Mouse (Mus musculus) hindbrain, postnatal 0 days (tissue): ENCODE measurements at regions not wholly inside any gene's neighbourhood (a gene's known extent, or its start where the extent isn't known, plus 50 kb on each side); places are given as distances from the start of the nearest gene placed in this dataset.
A peak's percentile ranks its signal among the peaks of the same experiment; 100 is the strongest.

Experiments
- ATAC-seq: fragments of 200-750 bp; cut with Nextera tagmentation; 2 replicates; pipeline ENCODE4 v1.8.0; 2017; ENCODE audit warnings: mild to moderate bottlenecking, moderate TSS enrichment, moderate library complexity
- DNase-seq: peaks from one replicate; pipeline ENCODE4 v3.0.0-alpha.2; 2015; ENCODE audit warnings: low spot score
- H3K27ac ChIP-seq: fragments of 300-500 bp; sonication (generic); 2 replicates; pipeline ENCODE4 v1.5.1; 2014; ENCODE audit warnings: mild to moderate bottlenecking
- H3K27me3 ChIP-seq: fragments of 300-500 bp; sonication (generic); 2 replicates; pipeline ENCODE4 v1.6.1; 2014; ENCODE audit warnings: low read length, mixed read lengths; ENCODE audit not compliant: insufficient read depth
- H3K36me3 ChIP-seq: fragments of 300-500 bp; sonication (generic); 2 replicates; pipeline ENCODE4 v1.6.1; 2014; ENCODE audit warnings: low read length, mixed read lengths; ENCODE audit not compliant: insufficient read depth
- H3K4me1 ChIP-seq: fragments of 300-500 bp; sonication (generic); 2 replicates; pipeline ENCODE4 v1.6.1; 2014; ENCODE audit warnings: antibody characterized with exemption, low read length, mixed read lengths; ENCODE audit not compliant: insufficient read depth
- H3K4me2 ChIP-seq: fragments of 300-500 bp; sonication (generic); 2 replicates; pipeline ENCODE4 v1.6.1; 2014; ENCODE audit warnings: low read depth, mild to moderate bottlenecking, low read length, moderate library complexity, mixed read lengths
- H3K4me3 ChIP-seq: fragments of 300-500 bp; sonication (generic); 2 replicates; pipeline ENCODE4 v1.5.1; 2014; ENCODE audit warnings: low read length
- H3K9ac ChIP-seq: fragments of 300-500 bp; sonication (generic); replicated peaks from 2 replicates; pipeline ENCODE4 v1.6.1; 2014; ENCODE audit warnings: mild to moderate bottlenecking, low read length, moderate library complexity, mixed read lengths
- H3K9me3 ChIP-seq: fragments of 300-500 bp; sonication (generic); 2 replicates; pipeline ENCODE4 v1.6.1; 2016; ENCODE audit warnings: low read length, mixed read lengths
- CTCF ChIP-seq: IDR thresholded peaks from 2 replicates; pipeline ENCODE4 v1.5.1; 2016; ENCODE audit warnings: antibody characterized with exemption, control low read depth, low read depth
- WGBS: fragments of 180-500 bp; shearing (Covaris S2); extraction: QIAGEN DNeasy Blood & Tissue Kit; methylation state at CpG from one replicate; pipeline ENCODE4 v1.1.7; 2014; 5-methylcytosine and 5-hydroxymethylcytosine counted together

DNA sequence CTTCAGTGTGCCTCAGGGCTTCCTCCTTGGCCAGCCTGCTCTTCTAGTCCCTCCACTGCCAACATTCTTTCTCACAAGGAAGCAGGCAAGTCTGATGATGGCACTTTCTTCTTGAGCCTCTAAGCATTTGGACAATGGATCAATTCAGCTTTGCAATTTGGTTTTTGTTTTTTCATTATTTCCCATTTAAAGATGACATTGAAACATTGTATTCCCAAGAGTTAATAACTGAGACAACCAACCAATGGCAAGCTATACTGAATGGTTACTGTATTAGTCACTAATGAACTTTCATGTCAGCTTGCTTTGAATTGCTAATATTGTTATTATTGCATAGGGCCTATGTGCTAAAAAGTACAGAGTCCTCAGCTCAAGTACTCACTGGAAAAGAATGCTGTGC is 89.5 kb upstream of the Ogfrl1 start:
- no peak overlapping the region for H3K27ac ChIP-seq
- no peak for ATAC-seq
- no peak for TF ChIP-seq CTCF

DNA sequence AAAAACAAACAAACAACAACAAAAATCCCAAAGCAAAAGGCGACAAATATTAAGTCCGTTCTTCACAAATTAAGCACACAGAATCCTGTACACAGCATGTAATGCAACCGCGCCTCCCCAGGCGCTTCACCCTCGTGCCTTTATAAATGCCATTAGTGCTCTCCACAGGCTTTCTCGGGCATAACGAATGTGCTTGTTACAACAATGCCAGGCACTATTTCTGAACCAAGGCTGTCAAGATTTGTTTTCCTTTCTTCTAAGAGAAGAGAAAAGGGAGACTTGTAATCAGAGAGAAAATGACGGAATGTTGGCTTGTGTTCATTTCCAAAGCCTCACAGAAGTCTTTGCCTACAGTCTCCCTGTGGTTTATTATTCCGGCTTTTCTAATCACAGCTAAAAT is 93.1 kb upstream of the Ogfrl1 start:
- Histone ChIP-seq H3K9ac (0 out of 2 replicates have a peak overlapping the region, but pooled peaks have one; percentile 29), H3K27ac (no peak overlapping the region), H3K4me1 (no peaks in the 10 kb centered on the region), H3K4me2 (peak overlapping the region; percentile 55), H3K4me3 (peak overlapping the region; percentile 7; the same call in 1 of the 2 replicates), H3K9me3 (no peaks in the 10 kb centered on the region; the same call in 1 of the 2 replicates), H3K27me3 (no peaks in the 10 kb centered on the region), H3K36me3 (no peaks in the 10 kb centered on the region)
- TF ChIP-seq CTCF, result peak; percentile 16; the same call in 1 of the 2 replicates
- peak; percentile 77 for ATAC-seq
- peak; percentile 61 for DNase-seq
- WGBS, result 12% methylated on average over 10 of the region's 10 CpGs

More for the DNA sequence above, 89.5 kb upstream of the Ogfrl1 start:
- no peak for DNase-seq
- Histone ChIP-seq H3K4me2 (no peak overlapping the region), H3K27me3 (no peaks in the 10 kb centered on the region), H3K4me1 (no peaks in the 10 kb centered on the region), H3K9me3 (no peaks in the 10 kb centered on the region), H3K9ac (no peak overlapping the region), H3K4me3 (no peak overlapping the region), H3K36me3 (no peaks in the 10 kb centered on the region)

DNA sequence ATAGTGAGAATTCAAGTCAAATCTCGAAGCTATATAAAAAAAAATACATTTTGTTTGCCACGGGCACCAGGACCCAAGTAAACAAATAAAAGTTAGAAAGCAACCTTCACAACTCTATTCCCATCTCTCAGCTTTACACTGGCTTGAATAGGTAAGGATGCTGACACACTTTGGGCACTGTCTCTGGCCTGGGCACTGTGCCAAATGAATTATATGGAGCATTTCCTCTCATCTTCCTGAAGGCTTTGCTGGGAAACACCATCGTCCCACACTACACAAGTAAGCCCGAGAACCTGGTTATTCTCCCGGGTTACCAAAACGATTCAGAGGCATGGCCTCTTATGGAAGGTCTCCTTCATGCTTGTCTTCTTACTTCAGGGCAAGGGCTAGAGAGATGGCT is 93.5 kb upstream of the Ogfrl1 start:
- Histone ChIP-seq H3K9me3 (no peaks in the 10 kb centered on the region; the same call in 1 of the 2 replicates), H3K4me1 (no peaks in the 10 kb centered on the region), H3K27me3 (no peaks in the 10 kb centered on the region), H3K36me3 (no peaks in the 10 kb centered on the region), H3K27ac (no peak overlapping the region), H3K9ac (no peak overlapping the region), H3K4me3 (no peak overlapping the region; the same call in 1 of the 2 replicates), H3K4me2 (peak overlapping the region; percentile 55)
- peak; percentile 66 for DNase-seq
- no peak for TF ChIP-seq CTCF
- peak; percentile 66; the same call in 1 of the 2 replicates for ATAC-seq
- 30% methylated on average over 6 of the region's 6 CpGs for WGBS

DNA sequence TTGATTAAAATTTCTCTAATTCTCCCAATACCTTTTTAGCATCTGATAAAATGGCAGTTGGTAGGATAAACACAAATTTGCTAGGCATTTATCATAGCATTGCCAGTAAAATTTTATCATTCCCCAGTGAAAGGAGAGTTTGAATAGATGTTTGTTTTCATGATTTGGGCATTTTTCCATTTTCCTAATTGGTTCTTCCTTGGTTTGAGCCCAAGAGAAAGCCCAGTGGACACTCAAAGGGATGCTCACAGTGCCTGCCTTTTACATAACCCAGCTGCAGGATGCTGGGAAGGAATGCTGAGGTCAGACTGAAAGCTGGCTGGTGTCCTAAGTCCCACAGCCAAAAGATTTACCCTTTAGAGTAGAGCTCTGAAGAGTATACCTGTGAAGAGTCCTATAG is 95.4 kb upstream of the Ogfrl1 start:
- Histone ChIP-seq H3K36me3 (no peaks in the 10 kb centered on the region), H3K4me1 (no peaks in the 10 kb centered on the region), H3K27me3 (no peaks in the 10 kb centered on the region), H3K4me3 (no peak overlapping the region), H3K4me2 (no peak overlapping the region), H3K27ac (no peak overlapping the region), H3K9me3 (no peaks in the 10 kb centered on the region; the same call in 1 of the 2 replicates), H3K9ac (no peak overlapping the region)
- ATAC-seq, result no peak
- DNase-seq, result peak; percentile 10
- no peak for TF ChIP-seq CTCF

DNA sequence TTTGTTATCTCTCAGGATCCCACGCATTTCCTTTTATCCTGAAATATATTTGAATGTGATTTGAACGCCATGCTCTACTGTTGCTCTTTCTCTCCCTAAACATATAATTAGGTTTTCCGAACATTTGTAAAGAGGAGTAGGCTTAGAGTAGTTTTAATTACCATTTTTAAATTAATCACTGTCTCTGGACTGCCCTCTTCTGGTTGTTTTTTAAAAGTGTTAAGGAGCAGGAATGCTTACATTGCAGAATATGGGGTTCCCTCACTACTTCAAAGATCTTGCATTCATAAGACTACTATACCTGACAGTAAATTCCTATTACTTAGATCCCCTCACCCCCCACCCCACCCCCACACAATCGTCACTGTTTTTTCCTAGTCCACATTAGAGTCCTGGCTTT is 97.8 kb upstream of the Ogfrl1 start:
- ATAC-seq, result no peak
- WGBS, result 54% methylated on average over 4 of the region's 4 CpGs
- TF ChIP-seq CTCF, result peak; percentile 37

DNA sequence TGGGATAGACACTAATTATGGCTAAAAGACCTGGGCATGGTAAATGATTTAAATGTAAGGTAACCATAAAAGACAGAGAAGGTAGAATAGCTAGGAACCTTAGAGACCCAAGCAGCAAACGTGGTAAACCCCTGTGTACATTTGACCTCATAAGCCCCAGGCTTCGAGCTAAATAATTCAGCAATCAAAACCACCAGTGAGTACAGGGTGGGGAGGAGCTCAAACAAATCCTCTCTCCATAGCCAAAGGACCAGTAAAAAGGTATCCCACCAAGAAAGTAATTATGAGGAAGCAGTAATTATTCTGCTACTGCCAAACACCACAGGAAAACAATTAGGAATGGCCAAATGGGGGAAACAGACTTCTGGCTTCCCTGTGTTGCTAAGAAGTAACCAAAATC is 122.5 kb upstream of the Ogfrl1 start:
- DNase-seq, result no peak
- H3K4me1 ChIP-seq, result no peaks in the 10 kb centered on the region
- WGBS, result 35% methylated on average over 2 of the region's 2 CpGs

More for the DNA sequence above, 97.8 kb upstream of the Ogfrl1 start:
- H3K4me3 ChIP-seq, result no peak overlapping the region
- no peak overlapping the region for H3K4me2 ChIP-seq
- no peak overlapping the region for H3K27ac ChIP-seq
- peak; percentile 55 for DNase-seq
- no peak overlapping the region for H3K9ac ChIP-seq
- H3K36me3 ChIP-seq, result no peaks in the 10 kb centered on the region
- no peaks in the 10 kb centered on the region; the same call in 1 of the 2 replicates for H3K9me3 ChIP-seq
- H3K27me3 ChIP-seq, result no peaks in the 10 kb centered on the region
- H3K4me1 ChIP-seq, result no peaks in the 10 kb centered on the region

DNA sequence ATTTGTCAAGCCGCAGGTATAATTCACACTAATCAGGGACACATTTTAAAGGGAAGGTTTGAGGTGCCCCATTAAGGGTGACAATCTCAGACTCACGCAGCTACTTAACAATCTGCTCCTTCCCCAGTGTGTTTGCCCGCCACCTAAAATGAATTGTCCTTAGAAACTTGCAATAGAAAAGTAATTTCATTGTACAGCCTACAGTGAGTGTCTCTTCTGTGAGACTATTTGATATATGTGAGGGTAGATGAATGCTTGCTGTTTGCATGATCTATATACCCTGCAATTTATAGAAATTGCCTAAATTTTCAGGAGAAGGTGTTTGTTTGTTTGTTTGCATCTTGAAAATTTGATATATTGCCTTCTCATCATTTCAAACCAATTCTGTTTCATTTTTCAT is 135.1 kb upstream of the Ogfrl1 start:
- Histone ChIP-seq H3K4me2 (no peak overlapping the region), H3K9ac (no peak overlapping the region), H3K27me3 (no peaks in the 10 kb centered on the region), H3K9me3 (no peaks in the 10 kb centered on the region), H3K27ac (no peak overlapping the region), H3K4me1 (no peaks in the 10 kb centered on the region), H3K36me3 (no peaks in the 10 kb centered on the region), H3K4me3 (no peak overlapping the region)
- DNase-seq (no peak), ATAC-seq (no peak)
- 81% methylated on average over 3 of the region's 3 CpGs for WGBS
- TF ChIP-seq CTCF, result no peak

More for the DNA sequence above, 122.5 kb upstream of the Ogfrl1 start:
- no peaks in the 10 kb centered on the region for H3K36me3 ChIP-seq
- no peak overlapping the region for H3K27ac ChIP-seq
- H3K27me3 ChIP-seq, result no peaks in the 10 kb centered on the region
- H3K4me2 ChIP-seq, result no peak overlapping the region
- H3K4me3 ChIP-seq, result no peak overlapping the region
- H3K9ac ChIP-seq, result no peak overlapping the region
- H3K9me3 ChIP-seq, result no peaks in the 10 kb centered on the region
- no peak for ATAC-seq
- TF ChIP-seq CTCF, result no peak
